Mouse (Mus musculus): ENCODE measurements around the gene Rnf150.

DNA sequence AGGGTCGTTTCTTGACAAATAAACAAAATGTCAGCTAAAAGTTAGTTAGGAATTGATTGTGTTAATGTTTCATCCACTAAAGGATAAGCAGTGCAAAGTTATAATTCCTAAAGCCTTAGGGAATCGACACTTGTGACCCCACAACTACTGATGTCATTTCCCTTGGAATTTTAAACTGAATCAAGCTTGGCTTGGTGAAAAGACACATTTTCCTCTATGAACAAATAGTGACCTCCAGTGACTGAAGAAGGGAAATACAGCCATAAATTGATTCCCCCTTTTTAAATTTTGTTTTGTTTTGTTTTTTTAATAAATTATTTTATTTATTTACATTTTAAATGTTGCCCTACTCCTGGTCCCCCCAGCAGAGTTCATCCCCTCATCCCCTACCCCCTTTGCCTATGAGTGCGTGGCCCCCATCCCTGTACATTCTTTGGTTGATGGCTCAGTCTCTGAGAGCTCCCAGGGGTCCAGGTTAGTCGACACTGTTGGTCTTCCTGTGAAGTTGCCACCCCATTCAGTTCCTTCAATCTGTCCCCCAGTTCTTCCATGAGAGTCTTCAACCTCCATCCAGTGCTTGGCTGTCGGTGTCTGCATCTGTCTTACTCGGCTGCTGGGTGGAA, 21.5 kb upstream of the Rnf150 start:
- TF ChIP-seq CTCF (IDR thresholded peaks at IDR 0.05; ENCODE audit: extremely low read depth, insufficient read depth, insufficient read length, insufficient replicate concordance) (no peak), POLR2A (IDR thresholded peaks at IDR 0.05; ENCODE audit: low read depth, low read length) (no peak)

Measured in spleen, adult 2 months (tissue).